Mouse (Mus musculus) splenic B cell, adult 2 months (primary cell): Measurements from ENCODE around the gene Zfr.
A peak's percentile ranks its signal among the peaks of the same experiment; 100 is the strongest.

Experiments
- DNase-seq: peaks from one replicate; pipeline ENCODE4 v3.0.0-alpha.2; 2011; ENCODE audit warnings: low read depth, low spot score
- H3K27me3 ChIP-seq: 2 replicates; pipeline ENCODE4 v1.6.1; 2012; ENCODE audit warnings: mild to moderate bottlenecking, low read length, moderate library complexity, mixed read lengths; ENCODE audit not compliant: control insufficient read depth, poor library complexity, insufficient read depth, severe bottlenecking
- H3K36me3 ChIP-seq: 2 replicates; pipeline ENCODE4 v1.6.1; 2012; ENCODE audit warnings: mild to moderate bottlenecking, low read length, moderate library complexity, mixed read lengths; ENCODE audit not compliant: control insufficient read depth, poor library complexity, insufficient read depth, severe bottlenecking

The Zfr gene

DNA sequence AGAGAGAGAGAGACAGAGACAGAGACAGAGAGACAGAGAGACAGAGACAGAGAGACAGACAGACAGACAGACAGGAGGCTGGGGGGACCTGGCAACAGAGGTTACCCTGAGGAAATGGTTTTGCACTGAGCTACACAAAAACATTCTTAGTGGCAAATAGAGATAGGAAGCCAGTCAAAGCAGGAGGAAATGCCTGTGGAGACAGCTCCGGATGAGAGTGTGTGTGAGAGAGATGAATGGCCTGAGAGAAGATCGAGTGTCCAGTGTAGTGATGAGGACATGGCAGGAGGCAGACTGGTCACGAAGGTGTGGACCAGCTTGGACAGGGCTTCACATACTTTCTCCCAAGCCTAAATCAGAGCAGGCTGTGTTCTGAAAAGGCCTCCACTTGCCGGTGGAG lies 107.4 kb downstream of the Zfr start:
- DNase-seq: no peak
- no peaks in the 10 kb centered on the region for H3K27me3 ChIP-seq
- H3K36me3 ChIP-seq: no peaks in the 10 kb centered on the region

DNA sequence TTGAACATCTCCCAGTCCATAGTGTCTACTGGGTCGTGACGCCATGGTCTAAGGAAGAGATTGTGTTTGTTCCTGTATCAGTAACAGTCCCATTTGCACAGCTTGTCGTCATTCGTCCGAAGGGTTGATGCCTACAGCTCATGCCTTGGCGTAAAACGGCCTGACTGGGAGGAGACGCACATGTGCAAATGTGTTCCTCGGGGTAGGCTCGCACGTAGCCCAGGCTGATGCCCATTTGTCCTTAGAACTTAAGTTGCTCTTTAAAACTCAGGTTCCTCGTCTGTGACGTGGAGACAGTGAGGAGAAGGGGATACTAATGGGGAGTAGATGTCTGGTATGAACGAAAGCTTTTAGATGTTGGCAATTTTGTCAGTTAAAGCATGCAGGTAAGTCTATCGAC lies 109.3 kb downstream of the Zfr start:
- no peak for DNase-seq
- Histone ChIP-seq H3K36me3 (no peaks in the 10 kb centered on the region), H3K27me3 (no peaks in the 10 kb centered on the region)

DNA sequence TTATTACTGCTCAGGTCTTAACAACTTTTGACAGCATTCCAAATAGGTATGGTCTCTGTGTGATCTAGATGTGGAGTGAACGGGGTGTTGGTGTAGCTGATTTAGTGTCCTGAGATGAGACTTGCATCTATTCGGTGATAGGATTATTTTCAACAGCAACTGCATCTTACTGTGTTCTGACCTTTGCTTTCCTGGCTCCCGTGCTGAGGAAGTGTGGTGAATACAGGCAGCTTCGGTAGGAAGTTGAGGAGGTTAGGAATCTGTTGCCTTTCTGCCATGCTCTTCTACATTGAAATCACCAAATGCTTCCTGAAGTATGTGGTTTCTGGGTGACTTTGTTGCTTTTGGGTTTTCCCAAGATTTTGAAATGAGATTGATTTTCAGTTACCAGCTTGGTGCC lies 109.7 kb downstream of the Zfr start:
- DNase-seq: no peak
- no peaks in the 10 kb centered on the region for H3K36me3 ChIP-seq
- H3K27me3 ChIP-seq: no peaks in the 10 kb centered on the region

DNA sequence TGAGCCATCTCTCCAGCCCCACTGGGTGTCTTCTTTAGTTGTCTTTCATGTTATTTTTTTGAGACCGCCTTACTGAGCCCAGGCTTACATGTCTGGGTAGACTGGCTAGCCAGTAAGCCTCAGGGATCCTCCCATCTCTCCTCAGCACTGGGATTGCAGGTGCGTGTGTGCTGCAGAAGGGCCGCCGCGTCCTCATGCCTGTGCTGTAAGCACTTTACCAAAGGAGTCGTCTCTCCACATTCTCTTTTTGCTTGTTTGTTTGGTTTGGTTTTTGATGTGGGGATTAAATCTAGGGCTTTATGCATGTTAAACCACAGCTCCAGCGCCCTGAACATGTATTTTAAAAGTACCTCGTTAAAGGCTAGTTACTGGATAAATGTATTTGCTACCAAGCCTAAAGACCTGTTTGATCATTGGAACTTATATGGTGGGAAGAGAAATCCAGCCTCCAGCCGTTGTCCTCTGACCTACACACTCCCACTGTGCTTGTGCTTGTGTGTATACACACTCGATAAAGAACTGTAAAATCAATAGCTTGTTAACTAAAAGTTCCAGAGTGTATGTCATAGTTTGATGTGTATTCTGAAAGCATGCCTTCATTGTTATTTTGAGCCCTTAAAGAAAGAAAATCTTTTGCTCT lies 112.1 kb downstream of the Zfr start:
- no peak for DNase-seq

DNA sequence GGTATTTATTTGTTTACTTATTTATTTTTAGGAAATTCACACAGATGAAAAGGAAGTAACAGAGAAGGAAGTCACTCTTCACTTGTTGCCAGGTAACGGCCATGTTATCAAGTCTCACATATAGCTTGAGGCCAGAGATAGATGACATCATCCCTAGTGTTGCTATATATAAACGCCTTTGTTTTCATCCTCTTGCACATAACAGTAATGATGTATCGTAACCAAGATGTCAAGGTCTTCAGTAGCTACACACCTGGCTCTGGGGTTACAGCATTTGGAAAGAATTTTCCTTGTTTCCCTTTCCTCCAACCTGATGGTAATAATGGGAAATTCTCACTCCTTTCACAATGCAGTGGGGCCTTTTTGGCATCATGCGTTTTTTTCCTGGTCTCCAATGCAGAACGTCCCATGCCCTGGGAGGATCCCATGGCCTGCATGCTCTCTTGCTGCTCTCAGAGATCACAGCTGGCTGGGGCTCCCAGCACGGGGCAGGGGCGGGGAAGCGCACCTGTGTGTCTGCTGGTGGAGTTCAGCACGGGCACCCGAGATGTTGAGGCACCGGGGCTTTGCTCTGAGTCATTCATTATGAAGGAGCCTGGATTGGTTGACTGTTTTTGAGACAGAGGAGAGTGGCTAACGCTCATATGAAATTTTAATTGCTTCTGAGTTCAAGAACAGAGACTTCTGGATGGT lies 112.8 kb downstream of the Zfr start:
- peaks cover 4% of the 10 kb centered on the region; the same call in 1 of the 2 replicates for H3K36me3 ChIP-seq
- DNase-seq: peak; percentile 79

More for the DNA sequence above, 112.1 kb downstream of the Zfr start:
- peaks cover 4% of the 10 kb centered on the region; the same call in 1 of the 2 replicates for H3K36me3 ChIP-seq
- no peaks in the 10 kb centered on the region for H3K27me3 ChIP-seq

DNA sequence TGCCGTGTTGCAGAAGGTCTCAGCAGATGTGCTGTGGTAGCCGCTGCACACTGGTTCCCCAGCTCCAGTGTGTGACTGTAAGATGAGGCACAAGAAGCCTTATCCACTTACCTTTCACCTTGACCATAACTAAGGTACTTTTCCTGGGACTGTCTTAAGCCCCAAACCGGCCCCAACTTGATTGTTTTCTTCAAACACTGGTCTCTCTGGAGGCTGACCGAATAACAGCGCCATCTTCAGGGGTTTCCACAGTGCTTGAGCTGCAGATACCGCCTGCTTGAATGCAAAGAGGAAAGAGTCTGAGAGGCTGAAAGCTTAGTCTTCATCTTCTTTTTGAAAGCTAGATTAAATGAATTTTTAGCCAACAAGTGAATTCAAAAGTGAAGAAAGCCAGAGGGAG lies 113.8 kb downstream of the Zfr start:
- Histone ChIP-seq H3K36me3 (peaks cover 4% of the 10 kb centered on the region; the same call in 1 of the 2 replicates), H3K27me3 (no peaks in the 10 kb centered on the region)
- no peak for DNase-seq

More for the DNA sequence above, 112.8 kb downstream of the Zfr start:
- H3K27me3 ChIP-seq: no peaks in the 10 kb centered on the region

DNA sequence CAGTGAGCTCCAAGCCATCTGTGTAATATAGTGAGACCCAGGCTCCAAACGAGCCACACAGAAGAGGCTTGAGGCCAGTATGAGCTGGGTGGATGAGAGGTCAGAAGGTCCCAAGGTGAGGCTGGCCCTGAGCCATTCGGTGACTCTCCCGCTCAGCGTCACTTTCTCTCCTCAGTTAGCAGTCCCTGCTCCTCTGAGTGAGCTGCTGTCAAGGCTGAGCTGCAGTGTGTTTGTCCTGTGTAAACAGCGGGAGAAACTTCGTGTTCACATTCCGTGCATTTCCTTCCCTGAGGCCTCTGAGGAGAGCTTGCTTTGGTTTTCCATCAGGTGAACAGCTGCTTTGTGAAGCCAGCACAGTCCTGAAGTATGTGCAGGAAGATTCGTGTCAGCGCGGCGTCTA lies 114.8 kb downstream of the Zfr start:
- DNase-seq: no peak
- H3K36me3 ChIP-seq: peaks cover 4% of the 10 kb centered on the region; the same call in 1 of the 2 replicates
- H3K27me3 ChIP-seq: no peaks in the 10 kb centered on the region

DNA sequence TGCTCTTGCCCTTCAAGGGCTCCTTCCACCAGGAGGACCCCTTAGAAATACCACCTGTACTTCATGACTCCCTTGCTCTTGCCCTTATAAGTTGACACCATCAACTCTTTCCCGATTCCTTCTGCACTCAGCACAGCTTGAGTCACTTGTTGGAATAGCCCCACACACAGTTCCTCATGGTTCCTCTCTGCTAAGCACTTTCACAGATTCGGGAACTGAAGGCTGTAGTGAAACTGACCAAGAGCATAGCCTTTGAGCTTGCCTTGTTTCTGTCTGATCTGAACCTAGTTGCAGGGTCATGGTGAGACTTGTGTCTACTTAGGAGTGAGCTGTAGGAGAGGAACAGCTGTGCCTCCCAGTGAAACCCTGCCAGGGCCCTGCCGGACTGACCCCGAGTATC lies 115.4 kb downstream of the Zfr start:
- no peaks in the 10 kb centered on the region for H3K27me3 ChIP-seq
- peaks cover 6% of the 10 kb centered on the region for H3K36me3 ChIP-seq
- DNase-seq: no peak
